Mouse (Mus musculus) liver, embryonic 14.5 days (tissue): ENCODE measurements around the gene Ptprt.

Source experiments
- CTCF ChIP-seq: IDR thresholded peaks from 2 replicates; pipeline ENCODE4 v1.5.1; 2016; ENCODE audit warnings: antibody characterized with exemption, low read depth, control low read depth
- EP300 ChIP-seq: IDR thresholded peaks from 2 replicates; pipeline ENCODE4 v1.6.1; 2016; ENCODE audit warnings: antibody characterized with exemption, low read depth

DNA sequence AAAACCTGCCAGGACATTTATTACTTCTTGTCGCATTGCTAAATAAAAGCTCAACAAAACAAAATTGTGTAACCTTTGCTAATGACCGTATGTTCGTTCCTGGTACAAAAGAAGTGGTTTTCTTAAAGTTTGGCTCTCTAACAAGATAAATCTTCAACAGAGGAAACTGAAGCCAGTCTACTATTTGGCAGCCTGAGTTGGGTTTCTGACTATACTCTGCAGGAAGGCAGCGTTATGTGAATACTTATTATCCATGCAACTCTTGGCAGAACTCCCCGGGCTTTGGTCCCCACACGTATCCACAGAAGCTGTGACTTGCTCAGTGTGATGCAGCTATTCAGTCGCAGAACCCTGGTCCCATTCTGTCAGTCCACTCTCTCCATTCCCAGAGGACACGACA is 112.6 kb downstream of the Ptprt start:
- TF ChIP-seq CTCF (no peak), EP300 (no peak)
